Mouse (Mus musculus) liver, embryonic 16.5 days (tissue): ENCODE data around the gene Nlrx1. TPM values are rescaled to one million over a fixed set of nuclear protein-coding genes. Genes with fewer than 3 reads are reported as not detected.

Source experiments
- polyA plus RNA-seq: library from polyadenylated mRNA; unstranded; fragments of >200 nt; fragmentation: Nextera tagmentation; extraction: Ambion mirVana; gene quantifications from 2 replicates; pipeline ENCODE4 v1.2.1, GENCODE M21; 2015

The Nlrx1 gene
- polyA plus RNA-seq, 1 experiment from 2014 or later: 5.0 TPM

Other genes with a start within 250 kb of the Nlrx1 start
- gene Thy1, start 225.2 kb downstream of the Nlrx1 start, polyA plus RNA-seq: 0.19 and 0.38 TPM in 2 replicates
- 2.7 and 3.2 TPM in 2 replicates for gene Usp2, start 201.6 kb downstream of the Nlrx1 start, polyA plus RNA-seq
- gene Mfrp, start 166.9 kb downstream of the Nlrx1 start, polyA plus RNA-seq: 0.04 TPM in 1 of 2 replicates, not detected in the other
- gene C1qtnf5, start 161.4 kb downstream of the Nlrx1 start, polyA plus RNA-seq: 0.29 and 0.52 TPM in 2 replicates
- gene Gm49380, start 155.1 kb downstream of the Nlrx1 start, polyA plus RNA-seq: 0.07 TPM in 1 of 2 replicates, not detected in the other
- gene Rnf26, start 155.1 kb downstream of the Nlrx1 start, polyA plus RNA-seq: 27.1 and 32.3 TPM in 2 replicates
- gene Mcam, start 134.1 kb downstream of the Nlrx1 start, polyA plus RNA-seq: 4.5 and 5.6 TPM in 2 replicates
- gene Cbl, start 34.5 kb downstream of the Nlrx1 start, polyA plus RNA-seq: 4.4 and 5.0 TPM in 2 replicates
- gene Ccdc153, start 27.9 kb downstream of the Nlrx1 start, polyA plus RNA-seq: not detected in 2 replicates
- 0.04 and 0.14 TPM in 2 replicates for gene Pdzd3, start 17.1 kb downstream of the Nlrx1 start, polyA plus RNA-seq
- gene Abcg4, start 20.0 kb upstream of the Nlrx1 start, polyA plus RNA-seq: 16.0 and 17.9 TPM in 2 replicates
- gene Hinfp, start 37.1 kb upstream of the Nlrx1 start, polyA plus RNA-seq: 10.1 and 12.6 TPM in 2 replicates
- 7.8 and 9.1 TPM in 2 replicates for gene C2cd2l, start 51.7 kb upstream of the Nlrx1 start, polyA plus RNA-seq
- 17.5 and 20.1 TPM in 2 replicates for gene Dpagt1, start 57.4 kb upstream of the Nlrx1 start, polyA plus RNA-seq
- gene H2afx, start 66.1 kb upstream of the Nlrx1 start, polyA plus RNA-seq: 191 and 216 TPM in 2 replicates
- 1,376 and 1,388 TPM in 2 replicates for gene Hmbs, start 75.6 kb upstream of the Nlrx1 start, polyA plus RNA-seq
- gene Vps11, start 93.1 kb upstream of the Nlrx1 start, polyA plus RNA-seq: 14.3 and 14.4 TPM in 2 replicates
- 14.3 and 14.5 TPM in 2 replicates for gene Hyou1, start 110.9 kb upstream of the Nlrx1 start, polyA plus RNA-seq
- gene Slc37a4, start 128.3 kb upstream of the Nlrx1 start, polyA plus RNA-seq: 65.1 and 81.4 TPM in 2 replicates
- 791 and 928 TPM in 2 replicates for gene Rps25, start 138.5 kb upstream of the Nlrx1 start, polyA plus RNA-seq
- gene Trappc4, start 139.0 kb upstream of the Nlrx1 start, polyA plus RNA-seq: 42.8 and 46.3 TPM in 2 replicates
- gene Ccdc84, start 150.0 kb upstream of the Nlrx1 start, polyA plus RNA-seq: 12.2 and 16.3 TPM in 2 replicates
- not detected in 2 replicates for gene Foxr1, start 172.5 kb upstream of the Nlrx1 start, polyA plus RNA-seq
- not detected in 2 replicates for gene Upk2, start 186.4 kb upstream of the Nlrx1 start, polyA plus RNA-seq
- gene Bcl9l, start 214.2 kb upstream of the Nlrx1 start, polyA plus RNA-seq: 2.2 TPM in 2 replicates